Mouse (Mus musculus) neural tube, embryonic 13.5 days (tissue): ENCODE measurements around the gene Tnr. TPM values are rescaled to one million over a fixed set of nuclear protein-coding genes. Genes with fewer than 3 reads are reported as not detected.

Experiments used
- ATAC-seq: fragments of 200-750 bp; cut with Nextera tagmentation; 2 replicates; pipeline ENCODE4 v1.8.0; 2017; ENCODE audit warnings: low read depth, mild to moderate bottlenecking, moderate TSS enrichment, moderate library complexity
- H3K27ac ChIP-seq: fragments of 300-500 bp; sonication (generic); replicated peaks from 2 replicates; pipeline ENCODE4 v1.5.1; 2015; ENCODE audit warnings: moderate library complexity, mild to moderate bottlenecking, inconsistent platforms
- H3K27me3 ChIP-seq: fragments of 300-500 bp; sonication (generic); 2 replicates; pipeline ENCODE4 v1.6.1; 2015; ENCODE audit warnings: mild to moderate bottlenecking, inconsistent platforms
- H3K36me3 ChIP-seq: fragments of 300-500 bp; sonication (generic); 2 replicates; pipeline ENCODE4 v1.6.1; 2015; ENCODE audit warnings: mild to moderate bottlenecking, inconsistent platforms
- H3K4me1 ChIP-seq: fragments of 300-500 bp; sonication (generic); replicated peaks from 2 replicates; pipeline ENCODE4 v1.6.1; 2015; ENCODE audit warnings: inconsistent platforms
- H3K4me2 ChIP-seq: fragments of 300-500 bp; sonication (generic); 2 replicates; pipeline ENCODE4 v1.6.1; 2015; ENCODE audit warnings: inconsistent platforms, mild to moderate bottlenecking, moderate library complexity
- H3K4me3 ChIP-seq: fragments of 300-500 bp; sonication (generic); 2 replicates; pipeline ENCODE4 v1.5.1; 2015; ENCODE audit warnings: mild to moderate bottlenecking, inconsistent platforms
- H3K9ac ChIP-seq: fragments of 300-500 bp; sonication (generic); 2 replicates; pipeline ENCODE4 v1.6.1; 2015; ENCODE audit warnings: moderate library complexity, mild to moderate bottlenecking, inconsistent platforms
- H3K9me3 ChIP-seq: fragments of 300-500 bp; sonication (generic); 2 replicates; pipeline ENCODE4 v1.6.1; 2016; ENCODE audit warnings: inconsistent platforms
- WGBS: fragments of 180-500 bp; shearing (Covaris S2); methylation state at CpG from one replicate; pipeline ENCODE4 v1.1.7; 2015; 5-methylcytosine and 5-hydroxymethylcytosine counted together
- polyA plus RNA-seq: library from polyadenylated mRNA; unstranded; fragments of >200 nt; fragmentation: Nextera tagmentation; extraction: Ambion mirVana; gene quantifications from 2 replicates; pipeline ENCODE4 v1.2.1, GENCODE M21; 2015

Gene Tnr
- polyA plus RNA-seq, 1 experiment from 2014 or later, result 2.4 TPM

GRCm38 (mm10) chr1:159686476-159687231, 163.1 kb downstream of the Tnr start:
- Histone ChIP-seq H3K4me2 (no peak overlapping the region; the same call in 1 of the 2 replicates), H3K9me3 (no peaks in the 10 kb centered on the region), H3K4me1 (peaks cover 52% of the 10 kb centered on the region), H3K27me3 (no peaks in the 10 kb centered on the region; the same call in 1 of the 2 replicates), H3K9ac (no peak overlapping the region), H3K36me3 (no peaks in the 10 kb centered on the region), H3K27ac (peak overlapping the region; percentile 53), H3K4me3 (no peak overlapping the region)
- 16% methylated on average over 9 of the region's 9 CpGs for WGBS
- ATAC-seq, result peak; percentile 85

- WGBS, result 31% methylated on average over 4 of the region's 4 CpGs
- no peak overlapping the region for H3K4me3 ChIP-seq
- no peak for ATAC-seq
- no peak overlapping the region for H3K27ac ChIP-seq
- no peaks in the 10 kb centered on the region for H3K9me3 ChIP-seq
- H3K36me3 ChIP-seq, result no peaks in the 10 kb centered on the region
- H3K4me1 ChIP-seq, result no peaks in the 10 kb centered on the region
- H3K27me3 ChIP-seq, result no peaks in the 10 kb centered on the region
- no peak overlapping the region for H3K9ac ChIP-seq
- no peak overlapping the region for H3K4me2 ChIP-seq
Measured at GRCm38 (mm10) chr1:159696717-159697116, 173.1 kb downstream of the Tnr start.

GRCm38 (mm10) chr1:159702038-159702437, 178.5 kb downstream of the Tnr start:
- Histone ChIP-seq H3K4me3 (no peak overlapping the region), H3K4me1 (no peaks in the 10 kb centered on the region), H3K27me3 (no peaks in the 10 kb centered on the region), H3K9me3 (no peaks in the 10 kb centered on the region), H3K9ac (no peak overlapping the region), H3K36me3 (no peaks in the 10 kb centered on the region), H3K4me2 (no peak overlapping the region), H3K27ac (no peak overlapping the region)
- ATAC-seq, result no peak
- WGBS, result 82% methylated on average over 5 of the region's 9 CpGs

- Histone ChIP-seq H3K4me2 (no peak overlapping the region), H3K9me3 (no peaks in the 10 kb centered on the region), H3K4me1 (no peaks in the 10 kb centered on the region), H3K9ac (no peak overlapping the region), H3K36me3 (no peaks in the 10 kb centered on the region), H3K27me3 (no peaks in the 10 kb centered on the region), H3K4me3 (no peak overlapping the region), H3K27ac (no peak overlapping the region)
- WGBS, result 93% methylated on average over 3 of the region's 3 CpGs
- no peak for ATAC-seq
Measured at GRCm38 (mm10) chr1:159704925-159705324, 181.4 kb downstream of the Tnr start.

GRCm38 (mm10) chr1:159716301-159716700, 192.7 kb downstream of the Tnr start:
- H3K4me3 ChIP-seq, result no peak overlapping the region
- H3K4me2 ChIP-seq, result no peak overlapping the region
- H3K9me3 ChIP-seq, result no peaks in the 10 kb centered on the region
- no peak for ATAC-seq
- no peak overlapping the region for H3K9ac ChIP-seq
- H3K4me1 ChIP-seq, result no peaks in the 10 kb centered on the region
- H3K27me3 ChIP-seq, result no peaks in the 10 kb centered on the region
- no peak overlapping the region for H3K27ac ChIP-seq
- WGBS, result 89% methylated on average over 1 of the region's 1 CpGs
- no peaks in the 10 kb centered on the region for H3K36me3 ChIP-seq

GRCm38 (mm10) chr1:159717016-159717415, 193.4 kb downstream of the Tnr start:
- H3K27ac ChIP-seq, result no peak overlapping the region
- H3K9me3 ChIP-seq, result no peaks in the 10 kb centered on the region
- H3K4me2 ChIP-seq, result no peak overlapping the region
- no peak overlapping the region for H3K9ac ChIP-seq
- H3K4me3 ChIP-seq, result no peak overlapping the region
- H3K4me1 ChIP-seq, result no peaks in the 10 kb centered on the region
- no peaks in the 10 kb centered on the region for H3K36me3 ChIP-seq
- H3K27me3 ChIP-seq, result no peaks in the 10 kb centered on the region
- WGBS, result 83% methylated on average over 9 of the region's 9 CpGs
- ATAC-seq, result no peak

GRCm38 (mm10) chr1:159723733-159724132, 200.2 kb downstream of the Tnr start:
- Histone ChIP-seq H3K9ac (no peak overlapping the region), H3K9me3 (no peaks in the 10 kb centered on the region), H3K27me3 (no peaks in the 10 kb centered on the region), H3K36me3 (no peaks in the 10 kb centered on the region), H3K4me1 (no peaks in the 10 kb centered on the region), H3K4me3 (no peak overlapping the region), H3K4me2 (no peak overlapping the region), H3K27ac (no peak overlapping the region)
- WGBS, result 87% methylated on average over 5 of the region's 5 CpGs
- no peak for ATAC-seq

GRCm38 (mm10) chr1:159729270-159729669, 205.7 kb downstream of the Tnr start:
- 89% methylated on average over 6 of the region's 6 CpGs for WGBS
- H3K9ac ChIP-seq, result no peak overlapping the region
- H3K4me3 ChIP-seq, result no peak overlapping the region
- no peaks in the 10 kb centered on the region for H3K27me3 ChIP-seq
- H3K9me3 ChIP-seq, result no peaks in the 10 kb centered on the region
- H3K4me2 ChIP-seq, result no peak overlapping the region
- H3K36me3 ChIP-seq, result no peaks in the 10 kb centered on the region
- no peak overlapping the region for H3K27ac ChIP-seq
- ATAC-seq, result no peak
- no peaks in the 10 kb centered on the region for H3K4me1 ChIP-seq

- H3K9me3 ChIP-seq, result no peaks in the 10 kb centered on the region
- no peak overlapping the region for H3K9ac ChIP-seq
- no peaks in the 10 kb centered on the region for H3K4me1 ChIP-seq
- H3K4me2 ChIP-seq, result no peak overlapping the region
- H3K4me3 ChIP-seq, result no peak overlapping the region
- WGBS, result 67% methylated on average over 4 of the region's 4 CpGs
- no peaks in the 10 kb centered on the region for H3K36me3 ChIP-seq
- ATAC-seq, result no peak
- H3K27me3 ChIP-seq, result no peaks in the 10 kb centered on the region
- H3K27ac ChIP-seq, result no peak overlapping the region
Measured at GRCm38 (mm10) chr1:159730826-159731225, 207.3 kb downstream of the Tnr start.

- Histone ChIP-seq H3K4me1 (no peaks in the 10 kb centered on the region), H3K27me3 (no peaks in the 10 kb centered on the region), H3K36me3 (no peaks in the 10 kb centered on the region), H3K9ac (no peak overlapping the region), H3K9me3 (no peaks in the 10 kb centered on the region), H3K27ac (no peak overlapping the region), H3K4me2 (no peak overlapping the region), H3K4me3 (no peak overlapping the region)
- WGBS, result 95% methylated on average over 3 of the region's 3 CpGs
- no peak for ATAC-seq
Measured at GRCm38 (mm10) chr1:159735099-159735498, 211.5 kb downstream of the Tnr start.

GRCm38 (mm10) chr1:159739478-159739877, 215.9 kb downstream of the Tnr start:
- H3K4me3 ChIP-seq, result no peak overlapping the region
- no peak overlapping the region for H3K9ac ChIP-seq
- no peak overlapping the region for H3K4me2 ChIP-seq
- WGBS, result 79% methylated on average over 3 of the region's 3 CpGs
- no peaks in the 10 kb centered on the region for H3K9me3 ChIP-seq
- no peaks in the 10 kb centered on the region for H3K36me3 ChIP-seq
- H3K4me1 ChIP-seq, result peaks cover 9% of the 10 kb centered on the region
- no peak overlapping the region for H3K27ac ChIP-seq
- no peaks in the 10 kb centered on the region for H3K27me3 ChIP-seq
- ATAC-seq, result no peak

- no peak overlapping the region for H3K4me3 ChIP-seq
- H3K9me3 ChIP-seq, result no peaks in the 10 kb centered on the region
- H3K27ac ChIP-seq, result no peak overlapping the region
- H3K4me1 ChIP-seq, result peaks cover 9% of the 10 kb centered on the region
- ATAC-seq, result no peak
- no peaks in the 10 kb centered on the region for H3K27me3 ChIP-seq
- 50% methylated on average over 3 of the region's 3 CpGs for WGBS
- H3K4me2 ChIP-seq, result no peak overlapping the region
- H3K9ac ChIP-seq, result no peak overlapping the region
- H3K36me3 ChIP-seq, result no peaks in the 10 kb centered on the region
Measured at GRCm38 (mm10) chr1:159741237-159742002, 217.9 kb downstream of the Tnr start.

- Histone ChIP-seq H3K4me2 (no peak overlapping the region), H3K9ac (no peak overlapping the region), H3K27me3 (no peaks in the 10 kb centered on the region), H3K4me1 (peaks cover 9% of the 10 kb centered on the region), H3K27ac (no peak overlapping the region), H3K9me3 (no peaks in the 10 kb centered on the region), H3K4me3 (no peak overlapping the region), H3K36me3 (no peaks in the 10 kb centered on the region)
- ATAC-seq, result no peak
- WGBS, result 53% methylated on average over 3 of the region's 3 CpGs
Measured at GRCm38 (mm10) chr1:159742003-159742274, 218.4 kb downstream of the Tnr start.
